Mouse (Mus musculus) left cerebral cortex, postnatal 4 days (tissue): ENCODE results near the gene Gm16181. TPM values are rescaled to one million over a fixed set of nuclear protein-coding genes. Genes with fewer than 3 reads are reported as not detected.

Source experiments
- DNase-seq: peaks from one replicate; pipeline ENCODE4 v3.0.0-alpha.2; 2022
- intact Hi-C: fragments of 180-260 bp; cut with DNase I; formaldehyde crosslinking; loops from one replicate; pipeline ENCODE4 v1.15.1; 2025
- total RNA-seq, 2 experiments: library from RNA; stranded (reverse); gene quantifications; 2 replicates each; pipeline ENCODE4 v1.2.3; 2021

Gene Gm16181
- not detected for total RNA-seq

GRCm38 (mm10) chr17:35220156-35220952, at the start of gene Gm16181:
Gene Gm16181, plus strand, starts transcription at chr17:35220834.
- intact Hi-C loops: no loop called here
- DNase-seq: no peak

- intact Hi-C loops: no loop called here
- DNase-seq: no peak
Measured at GRCm38 (mm10) chr17:35172445-35173234, 48.0 kb upstream of the Gm16181 start.

GRCm38 (mm10) chr17:35173329-35173728, 47.3 kb upstream of the Gm16181 start:
- intact Hi-C loops: no loop called here

GRCm38 (mm10) chr17:35174201-35174977, 46.2 kb upstream of the Gm16181 start:
- intact Hi-C loops: no loop called here
- DNase-seq: no peak

More at GRCm38 (mm10) chr17:35173329-35173728, 47.3 kb upstream of the Gm16181 start:
- no peak for DNase-seq

- DNase-seq: no peak
- intact Hi-C loops: no loop called here
Measured at GRCm38 (mm10) chr17:35175382-35175781, 45.3 kb upstream of the Gm16181 start.

- intact Hi-C loops: no loop called here
- DNase-seq: no peak
Measured at GRCm38 (mm10) chr17:35175968-35176367, 44.7 kb upstream of the Gm16181 start, which contains the start of gene Aif1. Gene Aif1, minus strand, starts transcription at chr17:35176068.

- intact Hi-C loops: no loop called here
- DNase-seq: peak; percentile 66
Measured at GRCm38 (mm10) chr17:35178528-35178927, 42.1 kb upstream of the Gm16181 start.

GRCm38 (mm10) chr17:35180093-35180492, 40.5 kb upstream of the Gm16181 start:
- intact Hi-C loops: no loop called here
- DNase-seq: no peak

GRCm38 (mm10) chr17:35185639-35186611, 34.7 kb upstream of the Gm16181 start:
- DNase-seq: peak; percentile 46

GRCm38 (mm10) chr17:35186681-35187080, 34.0 kb upstream of the Gm16181 start:
- DNase-seq: peak; percentile 14
- intact Hi-C loops: no loop called here

More at GRCm38 (mm10) chr17:35185639-35186611, 34.7 kb upstream of the Gm16181 start:
- intact Hi-C loops: no loop called here

GRCm38 (mm10) chr17:35187345-35187744, 33.3 kb upstream of the Gm16181 start:
- intact Hi-C loops: no loop called here
- no peak for DNase-seq

- DNase-seq: no peak
- intact Hi-C loops: no loop called here
Measured at GRCm38 (mm10) chr17:35187959-35188610, 32.5 kb upstream of the Gm16181 start, which contains the start of gene Lst1. Gene Lst1, minus strand, starts transcription at chr17:35188439.

GRCm38 (mm10) chr17:35189186-35189585, 31.4 kb upstream of the Gm16181 start:
- DNase-seq: no peak
- intact Hi-C loops: no loop called here

- DNase-seq: no peak
- intact Hi-C loops: no loop called here
Measured at GRCm38 (mm10) chr17:35190096-35190495, 30.5 kb upstream of the Gm16181 start.

- intact Hi-C loops: no loop called here
- DNase-seq: no peak
Measured at GRCm38 (mm10) chr17:35191723-35192122, 28.9 kb upstream of the Gm16181 start.

GRCm38 (mm10) chr17:35192924-35193323, 27.7 kb upstream of the Gm16181 start:
- intact Hi-C loops: no loop called here
- no peak for DNase-seq

GRCm38 (mm10) chr17:35193881-35194843, 26.5 kb upstream of the Gm16181 start, which contains the start of gene Ltb:
Gene Ltb, plus strand, starts transcription at chr17:35194439.
- intact Hi-C loops: loop anchor here (2.0 kb wide), 1 partner anchor 27 kb away; no protein-coding TSS in a partner anchor
- DNase-seq: no peak
